Mouse (Mus musculus) ES-CJ7 (cell line): ENCODE data around the gene Kcnk10.

Source experiments
- DNase-seq: peaks from one replicate; pipeline ENCODE4 v3.0.0; 2011; ENCODE audit warnings: low read depth, low spot score

Kcnk10 gene

DNA sequence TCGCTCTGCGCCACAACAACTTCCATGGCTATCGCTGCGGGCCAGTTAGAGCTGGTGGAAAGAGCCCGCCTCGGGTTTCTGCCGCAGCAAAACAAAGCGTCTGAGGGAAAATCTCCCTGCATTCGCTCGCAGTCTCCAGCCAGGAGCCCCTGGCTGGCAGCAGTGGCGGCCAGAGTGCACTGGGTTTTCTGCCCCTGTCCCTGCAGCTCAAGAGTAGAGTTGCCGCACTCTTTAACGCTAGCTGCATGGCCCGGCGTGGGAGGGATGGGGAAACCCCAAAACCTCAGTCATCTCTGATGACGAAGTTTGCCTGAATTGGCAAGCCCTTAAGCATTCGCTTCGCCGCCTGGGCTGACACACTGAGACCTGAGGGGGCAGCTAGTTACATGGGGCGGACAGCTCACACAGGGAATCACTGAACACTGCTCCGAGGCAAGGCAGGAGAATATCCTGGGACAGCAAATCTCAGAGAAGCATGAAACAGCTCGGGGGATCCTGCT, at the start of gene Kcnk10:
Kcnk10 (minus strand) TSS at position 450 of the 500 bp plus-strand sequence.
- no peak for DNase-seq

DNA sequence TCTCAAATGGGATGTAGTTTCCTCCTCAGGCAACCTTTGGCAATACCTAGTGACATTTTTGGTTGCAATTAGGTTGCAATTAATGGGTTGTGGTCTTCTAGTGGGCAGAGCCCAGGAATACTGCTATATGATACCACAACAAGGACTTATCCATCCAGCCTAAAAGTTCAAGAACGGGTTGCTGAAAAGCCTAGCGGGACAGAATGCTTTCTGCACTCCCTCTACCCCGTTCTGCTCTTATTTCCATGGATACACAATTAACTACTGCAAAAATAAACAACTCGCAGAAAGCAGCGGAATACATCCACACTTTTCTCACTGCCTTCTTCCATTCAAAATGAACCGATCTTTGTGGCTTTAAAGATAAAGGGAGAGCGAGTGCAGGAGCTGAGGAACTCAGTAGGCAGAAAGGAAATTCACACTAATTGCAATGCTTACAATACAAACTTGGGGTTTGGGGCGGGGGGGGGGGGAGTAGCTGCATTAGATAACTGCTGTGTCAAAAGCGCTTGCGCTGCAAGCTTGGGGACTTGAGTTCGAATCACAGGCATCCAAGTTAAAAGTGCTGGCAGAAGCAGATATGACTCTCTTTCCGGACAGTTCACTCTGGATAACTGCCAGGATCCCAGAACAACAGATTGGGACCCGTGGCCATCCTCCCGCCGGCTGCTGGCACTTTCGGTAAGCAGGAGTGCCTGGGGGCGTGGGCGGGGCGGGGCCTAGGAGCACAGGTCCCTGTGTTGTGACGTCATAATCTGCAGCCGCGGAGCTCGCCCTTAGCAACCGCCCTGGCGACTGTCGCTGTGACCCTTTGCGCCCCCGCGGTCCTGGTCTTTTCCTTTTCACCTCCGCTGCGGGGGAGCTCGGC, 49.5 kb upstream of the Kcnk10 start, which contains the start of gene Spata7:
Spata7 (plus strand) TSS at position 766 of the 868 bp plus-strand sequence.
- peak; percentile 94 for DNase-seq

DNA sequence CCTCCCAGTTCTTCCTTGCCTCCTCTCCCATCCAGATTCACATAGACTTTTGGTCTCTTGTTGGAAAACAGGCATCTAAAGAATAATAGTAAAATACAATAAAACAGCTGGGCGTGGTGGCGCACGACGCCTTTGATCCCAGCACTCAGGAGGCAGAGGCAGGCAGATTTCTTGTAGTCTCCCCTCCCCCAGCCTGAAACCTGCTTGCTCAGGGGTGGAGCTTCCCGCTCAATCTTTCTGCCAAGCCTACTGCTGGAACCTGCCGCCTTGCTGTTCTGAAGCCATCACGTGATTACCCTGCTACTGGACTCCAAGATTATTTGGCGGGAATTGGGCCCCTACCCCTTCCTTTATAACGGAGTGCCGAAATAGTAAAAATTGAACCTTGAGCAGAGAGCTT, 45.2 kb upstream of the Kcnk10 start:
- peak; percentile 69 for DNase-seq

DNA sequence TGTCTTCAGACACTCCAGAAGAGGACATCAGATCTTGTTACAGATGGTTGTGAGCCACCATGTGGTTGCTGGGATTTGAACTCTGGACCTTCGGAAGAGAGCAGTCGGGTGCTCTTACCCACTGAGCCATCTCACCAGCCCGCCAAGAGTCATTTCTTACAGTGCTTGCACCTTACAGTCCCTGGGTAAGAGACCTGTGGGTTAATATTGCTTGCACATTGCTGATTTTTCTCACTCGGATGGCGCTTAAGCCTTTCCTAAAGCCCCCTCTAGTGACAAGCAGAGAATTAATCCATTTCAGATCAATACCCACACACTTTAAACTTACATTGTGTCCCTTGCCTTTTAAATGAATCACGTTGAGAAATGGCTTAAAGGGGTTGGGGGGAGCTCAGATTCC, 42.8 kb upstream of the Kcnk10 start:
- peak; percentile 42 for DNase-seq

DNA sequence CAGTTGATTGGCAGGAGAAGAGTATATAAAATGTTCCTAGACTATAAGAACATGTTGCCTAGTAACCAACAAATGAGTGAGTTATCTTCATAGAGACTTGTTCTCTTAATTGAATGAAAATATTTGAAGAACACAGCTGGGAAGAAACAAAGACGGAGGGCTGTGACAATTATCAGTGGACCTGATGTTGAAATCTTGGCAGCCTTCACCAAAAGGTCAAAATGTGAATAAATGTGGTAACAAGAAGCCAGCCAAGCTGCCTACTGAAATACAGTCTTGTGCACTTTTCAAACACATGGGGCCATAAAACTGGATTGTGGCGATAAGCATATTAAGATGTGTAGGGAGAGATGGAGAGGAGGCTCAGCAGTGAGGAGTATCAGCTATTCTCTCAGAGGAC, 41.4 kb upstream of the Kcnk10 start:
- no peak for DNase-seq

DNA sequence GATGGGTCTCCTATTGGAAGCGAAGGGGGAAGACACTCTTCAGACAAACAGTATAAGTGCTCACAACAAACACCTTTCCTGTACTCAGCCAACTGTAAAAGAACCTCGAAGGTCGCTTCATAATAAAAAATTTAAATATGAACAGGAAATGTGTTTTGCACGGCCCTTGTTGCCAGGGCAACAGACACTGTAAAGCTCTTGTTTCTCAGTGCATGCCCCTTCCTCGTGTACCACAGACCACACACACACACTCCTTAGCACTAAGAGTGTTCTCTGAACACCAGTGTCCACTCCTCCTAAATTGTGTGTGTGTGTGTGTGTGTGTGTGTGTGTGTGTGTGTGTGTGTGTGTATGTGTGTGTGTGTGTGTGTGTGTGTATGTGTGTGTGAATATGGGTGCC, 37.6 kb upstream of the Kcnk10 start:
- no peak for DNase-seq

DNA sequence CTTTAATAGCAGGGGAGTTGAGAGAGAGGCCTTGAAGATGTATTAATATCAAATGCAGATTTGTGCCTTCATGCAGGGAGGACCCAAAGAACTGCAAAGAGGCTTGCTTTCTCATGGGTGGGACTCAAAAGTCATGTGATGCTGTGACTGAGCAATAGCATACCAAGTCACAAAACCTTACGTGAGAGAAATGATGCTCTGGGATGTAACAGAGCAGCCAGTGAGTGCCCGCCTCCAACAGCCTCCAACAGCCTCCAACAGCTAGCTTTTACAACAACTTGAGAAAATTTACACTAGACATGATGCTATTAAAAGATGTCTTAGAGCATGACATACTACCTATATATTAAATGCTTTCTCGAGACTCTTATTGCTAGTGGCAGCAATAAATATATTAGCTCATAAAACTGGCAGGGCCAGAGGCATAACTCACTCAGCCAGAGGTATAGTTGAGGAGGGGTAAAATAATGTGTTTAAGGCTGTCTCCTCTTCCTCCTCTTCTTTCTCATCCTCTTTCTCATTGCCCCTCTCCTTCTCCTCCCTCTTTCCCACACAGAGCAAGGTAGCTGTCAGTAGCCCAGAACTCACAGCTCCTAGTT, 36.9 kb upstream of the Kcnk10 start:
- DNase-seq = no peak

DNA sequence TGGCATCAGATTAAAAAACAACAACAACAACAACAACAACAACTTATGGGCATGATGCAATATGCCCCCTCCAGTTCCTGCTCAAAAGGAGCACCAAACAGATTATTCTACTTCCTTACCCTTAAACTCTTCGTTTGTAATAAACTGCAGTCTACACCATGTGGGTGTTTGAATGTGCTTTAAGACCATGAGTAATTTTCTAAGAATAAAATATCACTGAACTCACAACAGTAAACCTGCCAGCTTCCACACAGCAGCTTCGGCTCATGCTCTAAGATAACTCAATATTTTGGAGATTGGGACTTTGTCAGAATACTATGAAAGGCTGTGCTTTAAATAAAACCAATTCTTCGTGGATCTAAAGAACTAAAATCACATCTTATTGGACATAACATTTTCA, 32.2 kb upstream of the Kcnk10 start:
- no peak for DNase-seq

DNA sequence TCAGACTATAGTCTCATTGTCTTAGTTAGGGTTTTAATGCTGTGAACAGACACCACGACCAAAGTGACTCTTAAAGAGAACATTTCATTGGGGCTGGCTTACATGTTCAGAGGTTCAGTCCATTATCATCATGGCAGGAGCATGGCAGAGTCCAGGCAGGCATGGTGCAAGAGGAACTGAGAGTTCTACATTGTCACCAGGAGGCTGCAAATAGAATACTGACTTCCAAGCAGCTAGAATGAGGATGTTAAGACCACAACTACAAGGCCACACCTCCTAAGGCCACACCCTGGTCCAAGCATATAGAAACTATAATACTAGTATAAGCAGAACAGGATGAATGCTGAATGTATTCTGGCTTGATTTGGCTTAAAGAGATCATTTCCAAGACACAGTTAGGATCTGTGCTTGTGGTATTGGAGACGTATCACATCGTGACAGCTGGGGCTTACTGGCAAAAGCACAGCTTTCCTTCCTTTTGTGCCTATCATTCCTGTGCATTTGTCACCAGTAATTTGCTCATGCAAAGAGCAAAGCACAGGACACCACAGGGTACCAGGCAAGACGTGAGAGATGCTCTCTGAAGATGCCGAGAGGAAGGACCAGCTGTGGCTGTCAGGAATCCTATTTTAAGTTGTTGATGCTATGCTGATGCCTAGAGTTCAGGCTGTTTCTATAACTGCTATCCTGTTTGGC, 28.6 kb upstream of the Kcnk10 start:
- DNase-seq = no peak

DNA sequence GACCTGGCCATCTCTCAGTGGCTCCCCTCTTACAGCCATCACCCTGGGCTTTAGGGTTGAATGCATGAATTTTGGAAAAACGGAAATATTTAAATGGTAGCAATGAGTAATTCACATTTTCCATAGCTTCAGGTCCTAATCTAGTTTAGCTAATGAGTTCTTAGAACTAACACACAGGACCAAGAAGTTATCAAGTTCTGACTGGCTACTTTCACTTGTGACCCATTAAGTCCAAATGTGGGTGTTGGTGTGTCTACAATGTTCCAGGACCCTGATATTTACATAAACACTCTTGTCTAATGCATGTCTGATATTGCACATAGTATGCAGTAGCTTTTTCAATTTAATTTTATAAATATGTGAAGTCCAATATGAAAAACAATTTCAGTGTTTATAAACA, 27.2 kb upstream of the Kcnk10 start:
- DNase-seq = no peak

DNA sequence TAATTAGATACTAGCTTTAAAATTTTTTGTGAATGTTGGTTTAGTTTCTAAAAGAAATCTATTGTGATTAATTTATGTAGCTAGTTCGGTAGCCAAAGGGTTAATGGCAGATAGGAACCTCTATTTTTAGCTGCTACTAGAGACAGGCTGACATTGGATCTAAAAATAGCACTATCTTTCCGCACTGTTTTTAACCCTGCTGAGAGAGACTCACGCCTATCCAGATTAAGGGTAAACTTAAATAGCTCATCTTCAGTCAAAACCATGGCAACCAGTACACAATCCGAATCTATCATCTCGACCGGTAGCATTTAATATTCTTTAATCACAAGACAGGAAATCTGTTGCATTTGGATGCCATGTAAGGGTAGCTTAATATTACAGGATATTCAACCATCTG, 24.0 kb upstream of the Kcnk10 start:
- no peak for DNase-seq

DNA sequence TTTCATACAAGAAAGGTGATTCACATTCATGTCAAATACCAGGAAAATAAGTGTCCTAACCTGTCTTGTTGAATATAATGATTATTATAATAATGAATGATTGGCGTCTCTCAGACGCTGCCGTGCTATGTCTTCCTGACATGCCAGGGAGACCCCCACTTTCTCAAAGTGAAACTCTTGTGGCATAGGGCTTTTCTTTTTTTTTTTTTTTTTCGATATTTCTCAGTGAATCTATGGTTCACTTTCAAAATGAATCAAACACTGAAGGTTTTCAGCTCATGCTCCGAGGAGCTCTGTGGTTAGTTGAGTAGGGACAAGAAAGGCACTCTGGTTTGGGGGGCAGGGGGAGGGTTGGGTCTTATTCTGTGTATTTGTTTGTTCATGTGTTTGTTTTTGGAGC, 22.8 kb upstream of the Kcnk10 start:
- no peak for DNase-seq

DNA sequence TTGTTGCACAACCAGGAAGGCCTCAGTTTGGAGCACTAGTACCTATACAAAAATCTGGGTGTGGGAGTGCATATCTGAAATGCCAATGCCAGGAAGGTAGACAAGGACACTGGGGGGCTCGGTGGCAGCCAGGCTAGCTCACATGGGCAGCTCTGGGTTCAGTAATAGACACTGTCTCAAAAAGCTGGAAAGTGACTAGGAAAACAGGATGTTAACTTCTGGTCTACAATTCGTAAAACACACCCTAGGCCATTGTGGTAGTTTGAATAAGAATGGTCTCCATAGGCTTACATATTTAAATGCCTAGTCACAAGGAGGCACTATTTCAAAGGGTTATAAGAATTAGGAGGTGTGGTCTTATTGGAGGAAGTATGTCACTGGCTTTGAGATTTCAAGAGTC, 12.9 kb upstream of the Kcnk10 start:
- peak; percentile 43 for DNase-seq

DNA sequence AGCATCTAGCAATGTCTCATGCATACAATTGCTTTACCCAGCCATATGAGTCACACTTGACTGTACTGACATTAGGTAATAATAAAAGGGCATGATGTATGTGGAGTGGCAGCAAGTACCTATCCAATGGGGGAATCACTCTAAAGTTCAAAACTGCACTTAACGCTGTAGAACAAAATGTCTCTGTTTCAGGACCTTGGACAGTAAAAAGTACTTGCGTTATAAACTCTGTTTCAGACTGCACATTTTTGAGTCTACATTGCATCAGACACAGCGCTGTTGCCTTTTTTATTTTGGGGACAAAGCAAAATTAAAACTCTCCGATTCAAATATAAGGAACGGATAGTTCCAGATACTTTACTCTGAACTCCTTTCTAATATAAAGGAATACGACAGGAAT, 10.5 kb upstream of the Kcnk10 start:
- DNase-seq = no peak

DNA sequence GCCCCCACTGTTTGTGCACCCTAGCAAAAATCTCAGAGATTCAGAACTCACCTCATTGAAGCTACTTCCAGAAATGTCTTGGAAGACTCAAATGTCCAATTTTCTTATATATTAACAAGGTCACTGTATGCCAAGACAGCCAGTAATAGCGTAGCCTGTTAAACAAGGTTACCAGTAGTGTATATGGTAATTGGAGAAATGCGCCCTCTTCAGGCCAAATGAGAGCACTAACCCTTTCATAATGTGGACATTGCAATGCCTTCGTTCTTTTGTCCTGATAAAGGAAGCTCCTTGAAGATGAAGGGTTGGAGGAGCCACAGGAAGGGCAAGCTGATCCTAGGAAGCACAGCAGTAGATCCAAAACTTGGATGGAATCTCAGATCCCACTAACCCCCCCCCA, 7.2 kb upstream of the Kcnk10 start:
- DNase-seq = peak; percentile 48

DNA sequence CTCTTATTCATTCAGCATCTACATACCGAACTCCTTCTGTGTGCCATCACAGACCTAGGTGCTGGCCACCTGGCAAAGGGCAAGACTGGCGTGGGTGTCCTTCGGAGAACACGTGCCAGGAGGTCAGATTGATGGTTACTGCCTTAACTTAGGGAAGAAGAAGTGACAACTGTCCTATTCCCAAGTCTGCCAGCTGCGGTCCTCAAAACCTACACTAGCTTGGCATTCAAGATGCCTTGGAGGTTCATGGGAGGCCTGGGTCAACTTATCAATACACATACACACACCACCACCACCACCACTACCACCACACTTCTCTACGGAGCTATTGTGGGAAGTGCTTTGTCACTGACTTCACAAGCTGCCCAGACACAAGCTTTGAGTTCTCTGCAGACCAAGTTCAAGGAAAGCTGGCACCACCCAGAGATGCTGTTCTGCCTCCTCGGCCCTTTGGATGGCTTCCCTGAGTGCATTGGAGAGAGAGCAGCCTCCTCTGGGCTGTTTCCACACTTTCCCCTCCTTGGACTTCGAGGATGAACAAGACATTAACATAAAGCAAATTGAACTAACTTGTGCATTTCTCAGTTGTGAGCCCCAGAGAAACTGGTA, 2.1 kb downstream of the Kcnk10 start:
- no peak for DNase-seq

DNA sequence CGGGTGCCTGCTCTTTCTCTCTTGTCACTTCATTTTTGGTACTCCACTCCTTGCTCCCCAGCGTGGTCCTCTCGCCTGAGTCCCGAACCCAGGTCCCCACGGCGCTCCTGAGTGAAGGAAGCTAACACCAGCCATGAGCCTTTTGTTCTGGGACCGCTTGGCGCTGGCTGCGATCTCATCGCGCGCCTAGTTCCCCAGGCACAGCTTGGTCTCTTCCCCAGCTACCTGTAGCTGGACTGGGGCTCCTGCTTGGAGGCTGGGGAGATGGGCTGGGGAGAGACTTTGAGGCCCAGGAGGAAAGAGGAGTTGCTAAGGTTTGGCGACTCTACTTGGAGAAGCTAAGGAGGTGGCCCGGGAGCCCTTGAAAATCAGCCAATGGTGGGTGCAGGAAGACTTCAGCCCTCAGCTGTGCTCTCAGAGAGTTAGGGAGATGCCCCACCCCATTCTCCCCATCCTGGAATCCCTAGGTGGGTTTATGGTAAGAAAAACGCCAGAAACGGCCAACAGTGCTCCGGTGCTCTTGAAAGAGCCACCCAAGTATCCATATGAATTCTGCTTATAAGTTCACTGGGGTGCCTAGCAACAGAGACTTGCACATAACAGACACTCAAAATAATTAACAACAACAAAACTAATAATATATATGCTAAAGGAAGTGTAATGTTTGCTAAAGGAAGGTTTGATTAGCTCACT, 2.8 kb downstream of the Kcnk10 start:
- peak; percentile 28 for DNase-seq

DNA sequence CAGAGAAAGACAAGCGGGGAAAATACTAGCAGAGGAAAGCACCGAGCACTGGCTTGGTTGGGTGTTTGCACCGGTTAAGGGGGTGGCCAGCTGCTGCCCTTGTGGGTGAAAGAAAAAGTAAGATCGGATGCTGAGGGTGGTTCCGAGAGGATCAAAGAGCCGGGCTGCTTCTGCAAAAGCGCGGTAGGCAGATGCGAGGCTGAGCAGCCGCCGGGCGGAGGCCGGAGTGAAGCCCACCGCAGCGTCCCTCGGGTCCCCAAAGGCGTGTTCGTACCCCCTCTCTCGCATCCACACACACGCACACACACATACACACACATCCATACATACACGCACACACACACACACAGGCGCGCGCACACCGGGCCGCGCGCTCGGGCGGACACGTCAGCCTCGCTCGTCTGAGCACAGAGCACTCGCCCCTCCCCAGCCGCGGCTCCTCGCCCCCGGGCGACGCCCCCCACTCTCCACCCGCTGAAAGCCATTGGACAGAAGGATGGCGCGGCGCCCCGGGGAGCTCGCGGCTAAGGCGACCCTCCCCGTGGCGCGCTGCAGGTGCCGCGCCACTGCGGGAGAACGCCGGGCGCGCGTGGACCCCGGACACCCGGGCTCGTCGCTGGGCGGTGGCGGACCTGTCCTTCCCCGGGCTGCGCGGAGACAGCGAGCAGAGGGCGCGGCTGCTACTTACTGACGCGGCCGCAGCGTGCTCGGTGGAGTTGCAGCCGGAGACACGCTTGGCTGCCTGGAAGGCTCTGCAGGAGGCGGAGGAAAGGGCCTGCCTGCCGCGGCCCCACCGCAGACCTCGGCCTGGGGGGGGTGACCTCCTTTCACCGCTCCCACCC, 3.5 kb downstream of the Kcnk10 start:
- DNase-seq = peak; percentile 41

DNA sequence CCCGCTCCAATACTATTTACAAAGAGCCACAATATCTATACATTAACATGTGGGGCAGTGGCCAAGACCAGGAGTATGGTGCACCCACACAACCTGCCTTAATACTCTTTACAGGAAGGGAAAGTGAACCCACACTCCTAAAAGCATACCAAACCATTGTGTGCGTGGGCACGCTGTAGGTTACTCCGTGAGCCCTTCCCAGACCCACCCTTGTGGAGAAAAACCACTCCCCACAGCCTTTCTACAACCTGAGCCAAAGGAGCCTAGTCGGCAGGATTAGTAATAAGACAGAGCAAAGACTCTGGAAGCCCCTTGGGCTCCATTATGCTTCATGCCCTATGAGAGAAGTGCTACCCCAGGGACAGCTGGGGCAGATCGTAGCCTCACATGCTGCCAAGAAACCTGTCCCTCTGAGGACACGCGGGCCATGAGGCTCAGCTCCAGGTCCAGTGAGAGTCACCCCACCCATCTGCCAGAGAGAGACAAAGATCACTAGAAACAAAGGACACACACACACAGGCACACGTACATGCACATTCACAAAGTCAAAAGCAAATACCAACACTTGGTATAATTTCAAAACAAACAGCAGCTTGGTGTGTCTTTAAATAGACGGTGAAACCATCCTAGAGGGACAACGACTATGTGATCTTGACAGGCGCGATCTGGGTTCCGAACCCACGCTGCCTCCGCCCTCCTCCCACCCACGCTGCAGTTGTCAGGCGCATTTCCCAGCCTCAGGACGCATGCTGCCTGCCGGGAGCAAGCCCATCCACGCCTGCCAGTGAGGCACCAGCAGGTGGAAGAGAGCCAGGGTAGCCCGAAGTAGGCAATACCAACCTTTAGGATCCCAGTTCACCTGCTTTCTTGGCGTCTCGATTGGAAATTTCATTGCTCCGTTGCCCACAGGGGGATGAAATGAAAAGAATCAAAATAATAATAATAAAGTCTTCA, 4.5 kb downstream of the Kcnk10 start:
- peak; percentile 21 for DNase-seq
